In the genomic region with DNA sequence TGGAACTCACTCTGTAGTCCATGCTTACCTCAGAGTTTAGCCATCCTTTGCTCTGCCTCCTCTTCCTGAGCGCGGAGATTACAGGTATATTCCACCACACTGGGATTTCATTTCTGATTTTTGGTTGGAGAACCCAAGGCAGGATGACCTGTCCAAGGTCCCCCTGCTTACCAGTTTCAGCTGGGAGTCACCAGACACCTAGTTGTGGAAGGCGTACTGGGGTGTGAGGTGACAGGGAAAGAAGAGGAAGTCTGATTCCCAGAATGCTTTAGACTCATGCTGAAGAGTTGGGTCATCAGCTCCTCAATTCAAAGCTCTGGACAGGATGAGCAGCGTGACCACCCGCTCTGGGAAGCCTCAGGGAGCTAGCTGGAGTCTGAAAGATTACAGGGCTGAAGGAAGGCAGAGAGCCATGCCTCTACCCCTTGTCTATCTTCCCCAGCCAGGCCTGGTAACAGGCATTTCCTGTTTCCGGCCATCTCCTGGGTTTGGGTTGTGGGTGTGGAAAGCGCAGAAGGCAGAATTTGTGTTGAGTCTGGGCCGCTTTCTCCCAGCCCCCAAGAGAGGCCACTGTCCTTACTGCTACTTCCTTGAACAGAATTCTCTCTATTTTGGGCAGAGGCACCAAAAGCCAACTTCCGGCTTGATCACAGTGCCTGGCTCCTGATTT, we compare ENCODE assay signal across 9 mouse cellular contexts. TPM values are rescaled to one million over a fixed set of nuclear protein-coding genes. Genes with fewer than 3 reads are reported as not detected.
DNase-seq lines count a peak whose midpoint lies in the region; ATAC-seq and TF ChIP-seq lines count a peak whose summit lies in the region.
"Had no signal": no experiment of that assay in that cellular context is flagged by ENCODE, and none has a peak within 500 bp of the region (broad histone marks: within the 10 kb centered on the region; RNA-seq: fewer than 3 reads in every experiment).

No protein-coding gene starts in this region.

- no peak for TF ChIP-seq CTCF in midbrain, postnatal 0 days (IDR thresholded peaks at IDR 0.05)

- H3K4me1 ChIP-seq in heart, embryonic 15.5 days (replicated peaks), result no peaks in the 10 kb centered on the region
- peaks cover 100% of the 10 kb centered on the region for H3K4me1 ChIP-seq in megakaryocyte, embryonic 14.5 days
- no peaks in the 10 kb centered on the region for H3K4me1 ChIP-seq in midbrain, postnatal 0 days (ENCODE audit: insufficient read depth, low read length)

- 64% methylated on average over 9 of the region's 9 CpGs for WGBS in heart, embryonic 15.5 days
- 86% methylated on average over 9 of the region's 9 CpGs for WGBS in midbrain, postnatal 0 days

- H3K36me3 ChIP-seq in heart, embryonic 15.5 days, result no peaks in the 10 kb centered on the region
- H3K36me3 ChIP-seq in megakaryocyte, embryonic 14.5 days (replicated peaks; ENCODE audit: low read length), result peaks cover 86% of the 10 kb centered on the region
- H3K36me3 ChIP-seq in midbrain, postnatal 0 days (ENCODE audit: insufficient read depth, low read length), result no peaks in the 10 kb centered on the region

- H3K4me2 ChIP-seq in heart, embryonic 15.5 days, result no peak overlapping the region
- no peak overlapping the region for H3K4me2 ChIP-seq in midbrain, postnatal 0 days (ENCODE audit: low read depth, low read length, poor library complexity, severe bottlenecking)

- H3K27me3 ChIP-seq in heart, embryonic 15.5 days, result no peaks in the 10 kb centered on the region
- H3K27me3 ChIP-seq in megakaryocyte, embryonic 14.5 days (replicated peaks), result no peaks in the 10 kb centered on the region
- H3K27me3 ChIP-seq in midbrain, postnatal 0 days (ENCODE audit: insufficient read depth, low read length), result no peaks in the 10 kb centered on the region

- no peaks in the 10 kb centered on the region for H3K9me3 ChIP-seq in heart, embryonic 15.5 days (replicated peaks)
- peaks cover 5% of the 10 kb centered on the region; the same call in 1 of the 2 replicates for H3K9me3 ChIP-seq in megakaryocyte, embryonic 14.5 days
- no peaks in the 10 kb centered on the region for H3K9me3 ChIP-seq in midbrain, postnatal 0 days (ENCODE audit: low read length)

- peak; percentile 57; the same call in 1 of the 2 replicates for ATAC-seq in heart, embryonic 15.5 days (replicated peaks; ENCODE audit: insufficient number of reproducible peaks, insufficient read depth, low FRiP score, low read depth)
- ATAC-seq in midbrain, postnatal 0 days (ENCODE audit: low FRiP score), result no peak

- H3K27ac ChIP-seq in heart, embryonic 15.5 days, result peak overlapping the region; percentile 47; the same call in 1 of the 2 replicates
- no peak overlapping the region for H3K27ac ChIP-seq in midbrain, postnatal 0 days (ENCODE audit: low read depth, low read length)

- peak; percentile 10 for DNase-seq in embryo, embryonic 9.5 days (ENCODE audit: extremely low spot score)
- DNase-seq in embryo, embryonic 10 days (ENCODE audit: low spot score), result no peak
- peak; percentile 54 for DNase-seq in CD4-positive, CD25-positive, alpha-beta regulatory T cell, adult 2 months (ENCODE audit: low read depth, low spot score)
- no peak for DNase-seq in midbrain, postnatal 0 days (ENCODE audit: low spot score)
- no peak for DNase-seq in adipocyte (ENCODE audit: low spot score)
- no peak for DNase-seq in gastrocnemius, adult 8-10 months (ENCODE audit: low spot score in 2 of 2)
- DNase-seq: left cerebral cortex, postnatal 4 days had no signal

- no peak overlapping the region for H3K9ac ChIP-seq in heart, embryonic 15.5 days
- no peak overlapping the region for H3K9ac ChIP-seq in midbrain, postnatal 0 days (replicated peaks; ENCODE audit: low read length, poor library complexity, severe bottlenecking)

- no peak overlapping the region for H3K4me3 ChIP-seq in heart, embryonic 15.5 days
- peak overlapping the region; percentile 88 for H3K4me3 ChIP-seq in megakaryocyte, embryonic 14.5 days (replicated peaks)
- no peak overlapping the region for H3K4me3 ChIP-seq in midbrain, postnatal 0 days (ENCODE audit: low read depth, low read length)

RNA-seq across cellular contexts. Expression of gene Vav1, which starts 11.2 kb away (rescaled TPM):
- polyA plus RNA-seq in heart, embryonic 15.5 days (2015; fragmentation: Nextera tagmentation; extraction: Ambion mirVana), result 1.8 and 9.6 TPM in 2 replicates
- polyA plus RNA-seq in megakaryocyte, embryonic 14.5 days (2012; ENCODE audit: insufficient read depth, low replicate concordance), result 34.6 and 164 TPM in 2 replicates
- 1.5 and 2.7 TPM in 2 replicates for total RNA-seq in midbrain, postnatal 0 days (2014; rRNA removed)
- 1.7 and 2.0 TPM in 2 replicates for polyA plus RNA-seq in midbrain, postnatal 0 days (2015; fragmentation: Nextera tagmentation; extraction: Ambion mirVana)
- total RNA-seq in gastrocnemius, adult 8-10 months (2022), result under 1 TPM; 0.17 to 0.48 (median 0.32) TPM

RNA-seq across cellular contexts. Expression of gene Trip10, which starts 40.9 kb away (rescaled TPM):
- polyA plus RNA-seq in heart, embryonic 15.5 days (2015; fragmentation: Nextera tagmentation; extraction: Ambion mirVana), result 39.1 and 43.7 TPM in 2 replicates
- 25.4 and 45.7 TPM in 2 replicates for polyA plus RNA-seq in megakaryocyte, embryonic 14.5 days (2012; ENCODE audit: insufficient read depth, low replicate concordance)
- total RNA-seq in midbrain, postnatal 0 days (2014; rRNA removed), result 3.8 and 5.5 TPM in 2 replicates
- polyA plus RNA-seq in midbrain, postnatal 0 days (2015; fragmentation: Nextera tagmentation; extraction: Ambion mirVana), result 5.4 and 5.5 TPM in 2 replicates
- total RNA-seq in gastrocnemius, adult 8-10 months (2022), result 100 to 1,000 TPM; 169 to 191 (median 176) TPM

RNA-seq across cellular contexts. Expression of gene Gpr108, which starts 41.9 kb away (rescaled TPM):
- polyA plus RNA-seq in heart, embryonic 15.5 days (2015; fragmentation: Nextera tagmentation; extraction: Ambion mirVana), result 26.5 and 29.0 TPM in 2 replicates
- polyA plus RNA-seq in megakaryocyte, embryonic 14.5 days (2012; ENCODE audit: insufficient read depth, low replicate concordance), result 30.6 and 33.1 TPM in 2 replicates
- total RNA-seq in midbrain, postnatal 0 days (2014; rRNA removed), result 19.2 and 20.9 TPM in 2 replicates
- 22.6 and 23.1 TPM in 2 replicates for polyA plus RNA-seq in midbrain, postnatal 0 days (2015; fragmentation: Nextera tagmentation; extraction: Ambion mirVana)
- 10 to 100 TPM; 24.3 to 28.1 (median 26.3) TPM for total RNA-seq in gastrocnemius, adult 8-10 months (2022)

Comparison
In these comparisons a context has a peak if more than half of its experiments do, and no peak if none do; other contexts are left out.
1. DNase-seq: peak in embryo, embryonic 9.5 days (single experiment) and CD4-positive, CD25-positive, alpha-beta regulatory T cell, adult 2 months (single experiment); none in embryo, embryonic 10 days (single experiment), midbrain, postnatal 0 days (single experiment), adipocyte (single experiment) and gastrocnemius, adult 8-10 months (0 of 2).